In the genomic region with DNA sequence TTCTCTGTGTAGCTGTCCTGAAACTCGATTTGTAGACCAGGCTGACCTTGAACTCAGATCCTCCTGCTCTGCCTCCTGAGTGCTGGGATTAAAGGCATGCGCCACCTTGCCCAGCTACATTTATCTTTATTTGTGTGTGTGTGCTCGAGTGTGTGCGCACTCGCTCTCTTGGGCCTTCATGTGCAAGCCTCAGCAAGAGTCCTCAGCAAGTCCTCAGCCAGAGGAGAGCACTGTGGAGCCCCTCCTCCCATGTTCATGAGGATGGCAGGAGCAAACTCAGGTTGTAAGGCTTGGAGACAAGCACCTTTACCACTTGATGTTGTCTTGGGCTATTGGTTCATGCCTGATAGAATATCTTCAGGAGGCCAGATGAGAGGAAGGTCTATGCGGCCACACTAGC, we compare ENCODE assay signal across 16 mouse cellular contexts. TPM values are rescaled to one million over a fixed set of nuclear protein-coding genes. Genes with fewer than 3 reads are reported as not detected.
DNase-seq lines count a peak whose midpoint lies in the region; ATAC-seq lines count a peak whose summit lies in the region.
"Had no signal": no experiment of that assay in that cellular context is flagged by ENCODE, and none has a peak within 500 bp of the region (broad histone marks: within the 10 kb centered on the region; RNA-seq: fewer than 3 reads in every experiment).

No protein-coding gene starts in this region.

- H3K36me3 ChIP-seq in heart, embryonic 13.5 days = 0 out of 2 replicates have a peak, but pooled peaks cover 4% of the 10 kb centered on the region
- no peaks in the 10 kb centered on the region for H3K36me3 ChIP-seq in liver, embryonic 16.5 days (ENCODE audit: control insufficient read depth, insufficient read depth)
- H3K36me3 ChIP-seq in megakaryocyte, embryonic 14.5 days (replicated peaks; ENCODE audit: low read length) = peaks cover 76% of the 10 kb centered on the region

- H3K4me3 ChIP-seq in heart, embryonic 13.5 days = no peak overlapping the region
- no peak overlapping the region for H3K4me3 ChIP-seq in liver, embryonic 16.5 days (ENCODE audit: low read depth, low read length)
- peak overlapping the region; percentile 51 for H3K4me3 ChIP-seq in megakaryocyte, embryonic 14.5 days (replicated peaks)
- H3K4me3 ChIP-seq: erythroblast, embryonic 14.5 days had no signal

- no peak overlapping the region for H3K9ac ChIP-seq in heart, embryonic 13.5 days
- H3K9ac ChIP-seq in liver, embryonic 16.5 days (ENCODE audit: low read depth, low read length) = no peak overlapping the region
- H3K9ac ChIP-seq: hindbrain, embryonic 14.5 days had no signal

- H3K4me1 ChIP-seq in heart, embryonic 13.5 days = peaks cover 61% of the 10 kb centered on the region
- peaks cover 66% of the 10 kb centered on the region for H3K4me1 ChIP-seq in liver, embryonic 16.5 days (ENCODE audit: control insufficient read depth, low read depth, low read length)
- peaks cover 99% of the 10 kb centered on the region for H3K4me1 ChIP-seq in megakaryocyte, embryonic 14.5 days

- no peak overlapping the region for H3K4me2 ChIP-seq in heart, embryonic 13.5 days
- H3K4me2 ChIP-seq in liver, embryonic 16.5 days (ENCODE audit: low read depth, low read length) = no peak overlapping the region
- H3K4me2 ChIP-seq: hindbrain, embryonic 14.5 days had no signal

- WGBS in heart, embryonic 13.5 days = 81% methylated on average over 6 of the region's 6 CpGs
- 72% methylated on average over 6 of the region's 6 CpGs for WGBS in liver, embryonic 16.5 days (ENCODE audit: insufficient replicate concordance)

- DNase-seq in heart, adult 8-10 months (ENCODE audit: low spot score) = no peak
- DNase-seq in liver = no peak
- DNase-seq: B cell, adult 2 months; cerebellum, adult 2 months; cerebellum, postnatal 14 days; kidney, postnatal 25 days; midbrain, embryonic 14.5 days; right cerebral cortex, postnatal 14 days had no signal

- H3K9me3 ChIP-seq in heart, embryonic 13.5 days = no peaks in the 10 kb centered on the region
- no peaks in the 10 kb centered on the region for H3K9me3 ChIP-seq in liver, embryonic 16.5 days (replicated peaks; ENCODE audit: control insufficient read depth, low read length)
- no peaks in the 10 kb centered on the region for H3K9me3 ChIP-seq in megakaryocyte, embryonic 14.5 days

- H3K27me3 ChIP-seq in heart, embryonic 13.5 days (replicated peaks) = no peaks in the 10 kb centered on the region
- no peaks in the 10 kb centered on the region for H3K27me3 ChIP-seq in liver, embryonic 16.5 days (ENCODE audit: control insufficient read depth, insufficient read depth, low read depth, low read length)
- H3K27me3 ChIP-seq in megakaryocyte, embryonic 14.5 days (replicated peaks) = no peaks in the 10 kb centered on the region

- peak overlapping the region; percentile 33; the same call in 1 of the 2 replicates for H3K27ac ChIP-seq in heart, embryonic 13.5 days (replicated peaks)
- 0 out of 2 replicates have a peak overlapping the region, but pooled peaks have one; percentile 23 for H3K27ac ChIP-seq in liver, embryonic 16.5 days (ENCODE audit: low read length)
- H3K27ac ChIP-seq: hindbrain, embryonic 14.5 days had no signal

- no peak for ATAC-seq in heart, embryonic 13.5 days (ENCODE audit: extremely low read depth, insufficient number of reproducible peaks, low FRiP score, low TSS enrichment)
- ATAC-seq in liver, embryonic 16.5 days (ENCODE audit: low read depth) = no peak
- ATAC-seq in megakaryocyte, adult 5-6 weeks (ENCODE audit: poor library complexity, severe bottlenecking) = no peak
- ATAC-seq: forebrain, embryonic 16.5 days; intestine, postnatal 0 days had no signal

RNA-seq across cellular contexts. Expression of a gene that starts 8.5 kb away (rescaled TPM):
- 11.6 and 12.5 TPM in 2 replicates for polyA plus RNA-seq in heart, embryonic 13.5 days (2015; fragmentation: Nextera tagmentation; extraction: Ambion mirVana)
- total RNA-seq in heart, adult 8-10 months (2022) = 10 to 100 TPM in 3 of 4 experiments, 1 to 10 TPM in 1; 9.3 to 12.4 (median 10.6) TPM
- 12.9 and 16.8 TPM in 2 replicates for polyA plus RNA-seq in liver, embryonic 16.5 days (2015; fragmentation: Nextera tagmentation; extraction: Ambion mirVana)
- polyA plus RNA-seq in megakaryocyte, embryonic 14.5 days (2012; ENCODE audit: insufficient read depth, low replicate concordance) = 58.8 and 65.3 TPM in 2 replicates
- total RNA-seq in megakaryocyte, adult 5-6 weeks (2015) = 9.3 and 12.5 TPM in 2 replicates
- 11.1 and 11.9 TPM in 2 replicates for total RNA-seq in megakaryocyte, adult 5-6 weeks (2017)

RNA-seq across cellular contexts. Expression of a gene that starts 20.0 kb away (rescaled TPM):
- 65.8 and 71.2 TPM in 2 replicates for polyA plus RNA-seq in heart, embryonic 13.5 days (2015; fragmentation: Nextera tagmentation; extraction: Ambion mirVana)
- 100 to 1,000 TPM in 3 of 4 experiments, 10 to 100 TPM in 1; 97.9 to 114 (median 103) TPM for total RNA-seq in heart, adult 8-10 months (2022)
- polyA plus RNA-seq in liver, embryonic 16.5 days (2015; fragmentation: Nextera tagmentation; extraction: Ambion mirVana) = 27.6 and 29.0 TPM in 2 replicates
- 33.5 and 40.2 TPM in 2 replicates for polyA plus RNA-seq in megakaryocyte, embryonic 14.5 days (2012; ENCODE audit: insufficient read depth, low replicate concordance)
- 88.7 and 114 TPM in 2 replicates for total RNA-seq in megakaryocyte, adult 5-6 weeks (2015)
- total RNA-seq in megakaryocyte, adult 5-6 weeks (2017) = 71.4 and 80.6 TPM in 2 replicates

RNA-seq across cellular contexts. Expression of a gene that starts 20.2 kb away (rescaled TPM):
- polyA plus RNA-seq in heart, embryonic 13.5 days (2015; fragmentation: Nextera tagmentation; extraction: Ambion mirVana) = 240 and 251 TPM in 2 replicates
- 100 to 1,000 TPM; 135 to 145 (median 137) TPM for total RNA-seq in heart, adult 8-10 months (2022)
- polyA plus RNA-seq in liver, embryonic 16.5 days (2015; fragmentation: Nextera tagmentation; extraction: Ambion mirVana) = 155 and 158 TPM in 2 replicates
- polyA plus RNA-seq in megakaryocyte, embryonic 14.5 days (2012; ENCODE audit: insufficient read depth, low replicate concordance) = 3,667 and 5,102 TPM in 2 replicates
- total RNA-seq in megakaryocyte, adult 5-6 weeks (2015) = 75.1 and 75.3 TPM in 2 replicates
- 146 and 166 TPM in 2 replicates for total RNA-seq in megakaryocyte, adult 5-6 weeks (2017)

RNA-seq across cellular contexts. Expression of a gene that starts 37.2 kb away (rescaled TPM):
- polyA plus RNA-seq in heart, embryonic 13.5 days (2015; fragmentation: Nextera tagmentation; extraction: Ambion mirVana) = 842 and 891 TPM in 2 replicates
- 1,000 to 10,000 TPM; 1,436 to 1,703 (median 1,558) TPM for total RNA-seq in heart, adult 8-10 months (2022)
- 490 and 558 TPM in 2 replicates for polyA plus RNA-seq in liver, embryonic 16.5 days (2015; fragmentation: Nextera tagmentation; extraction: Ambion mirVana)
- polyA plus RNA-seq in megakaryocyte, embryonic 14.5 days (2012; ENCODE audit: insufficient read depth, low replicate concordance) = 499 and 989 TPM in 2 replicates
- total RNA-seq in megakaryocyte, adult 5-6 weeks (2015) = 2,237 and 2,370 TPM in 2 replicates
- 4,162 and 4,635 TPM in 2 replicates for total RNA-seq in megakaryocyte, adult 5-6 weeks (2017)

RNA-seq across cellular contexts. Expression of a gene that starts 41.2 kb away (rescaled TPM):
- polyA plus RNA-seq in heart, embryonic 13.5 days (2015; fragmentation: Nextera tagmentation; extraction: Ambion mirVana) = 116 and 125 TPM in 2 replicates
- total RNA-seq in heart, adult 8-10 months (2022) = 100 to 1,000 TPM; 118 to 133 (median 124) TPM
- 53.7 and 55.6 TPM in 2 replicates for polyA plus RNA-seq in liver, embryonic 16.5 days (2015; fragmentation: Nextera tagmentation; extraction: Ambion mirVana)
- polyA plus RNA-seq in megakaryocyte, embryonic 14.5 days (2012; ENCODE audit: insufficient read depth, low replicate concordance) = 135 and 319 TPM in 2 replicates
- total RNA-seq in megakaryocyte, adult 5-6 weeks (2015) = 40.4 and 47.5 TPM in 2 replicates
- 37.3 and 43.7 TPM in 2 replicates for total RNA-seq in megakaryocyte, adult 5-6 weeks (2017)

Comparison
In these comparisons a context has a peak if more than half of its experiments do, and no peak if none do; other contexts are left out.
1. RNA of a gene that starts 20.2 kb away (polyA plus RNA-seq): 3,667 to 5,102 TPM in megakaryocyte, embryonic 14.5 days; 240 to 251 TPM in heart, embryonic 13.5 days and 155 to 158 TPM in liver, embryonic 16.5 days; every median in the first group is over 10 times any median in the second.